Mouse (Mus musculus) forebrain, embryonic 16.5 days (tissue): ENCODE measurements at regions not wholly inside any gene's neighbourhood (a gene's known extent, or its start where the extent isn't known, plus 50 kb on each side); places are given as distances from the start of the nearest gene placed in this dataset.

Source experiments
- ATAC-seq: fragments of 200-750 bp; cut with Nextera tagmentation; 2 replicates; pipeline ENCODE4 v1.8.0; 2017; ENCODE audit warnings: mild to moderate bottlenecking, moderate library complexity
- H3K27ac ChIP-seq: fragments of 300-500 bp; sonication (generic); 2 replicates; pipeline ENCODE4 v1.5.1; 2014; ENCODE audit warnings: low read length, control low read depth
- H3K27me3 ChIP-seq: fragments of 300-500 bp; sonication (generic); replicated peaks from 2 replicates; pipeline ENCODE4 v1.6.1; 2014; ENCODE audit warnings: low read length; ENCODE audit not compliant: control insufficient read depth, insufficient read depth
- H3K36me3 ChIP-seq: fragments of 300-500 bp; sonication (generic); 2 replicates; pipeline ENCODE4 v1.6.1; 2014; ENCODE audit not compliant: control insufficient read depth, insufficient read depth
- H3K4me1 ChIP-seq: fragments of 300-500 bp; sonication (generic); replicated peaks from 2 replicates; pipeline ENCODE4 v1.6.1; 2014; ENCODE audit warnings: low read length; ENCODE audit not compliant: control insufficient read depth, insufficient read depth
- H3K4me2 ChIP-seq: fragments of 300-500 bp; sonication (generic); 2 replicates; pipeline ENCODE4 v1.6.1; 2014; ENCODE audit warnings: mild to moderate bottlenecking, low read length, control low read depth
- H3K4me3 ChIP-seq: fragments of 300-500 bp; sonication (generic); replicated peaks from 2 replicates; pipeline ENCODE4 v1.5.1; 2014; ENCODE audit warnings: mild to moderate bottlenecking, low read length, control low read depth
- H3K9ac ChIP-seq: fragments of 300-500 bp; sonication (generic); replicated peaks from 2 replicates; pipeline ENCODE4 v1.6.1; 2014; ENCODE audit warnings: low read depth, low read length, control low read depth
- H3K9me3 ChIP-seq: fragments of 300-500 bp; sonication (generic); 2 replicates; pipeline ENCODE4 v1.6.1; 2016; ENCODE audit warnings: low read length; ENCODE audit not compliant: control insufficient read depth
- WGBS: fragments of 180-500 bp; shearing (Covaris S2); extraction: QIAGEN DNeasy Blood & Tissue Kit; methylation state at CpG from one replicate; pipeline ENCODE4 v1.1.7; 2014; 5-methylcytosine and 5-hydroxymethylcytosine counted together

- peaks cover 11% of the 10 kb centered on the region for H3K4me1 ChIP-seq
- no peak overlapping the region for H3K4me2 ChIP-seq
- no peak overlapping the region for H3K4me3 ChIP-seq
- no peak overlapping the region for H3K27ac ChIP-seq
- no peaks in the 10 kb centered on the region for H3K9me3 ChIP-seq
- no peak for ATAC-seq
- 78% methylated on average over 5 of the region's 5 CpGs for whole genome bisulfite sequencing
- no peak overlapping the region for H3K9ac ChIP-seq
- H3K36me3 ChIP-seq, result no peaks in the 10 kb centered on the region
- H3K27me3 ChIP-seq, result no peaks in the 10 kb centered on the region
Observed at GRCm38 (mm10) chr12:25232358-25233026, 135.6 kb upstream of the Id2 start.

- no peaks in the 10 kb centered on the region for H3K27me3 ChIP-seq
- no peak for ATAC-seq
- no peaks in the 10 kb centered on the region for H3K36me3 ChIP-seq
Observed at GRCm38 (mm10) chr12:25228708-25229107, 131.8 kb upstream of the Id2 start.

GRCm38 (mm10) chr12:25227736-25228135 is 130.8 kb upstream of the Id2 start:
- 93% methylated on average over 4 of the region's 4 CpGs for WGBS
- Histone ChIP-seq H3K9me3 (no peaks in the 10 kb centered on the region), H3K27me3 (no peaks in the 10 kb centered on the region), H3K4me1 (no peaks in the 10 kb centered on the region), H3K4me3 (no peak overlapping the region), H3K9ac (no peak overlapping the region), H3K36me3 (no peaks in the 10 kb centered on the region), H3K4me2 (no peak overlapping the region), H3K27ac (no peak overlapping the region)
- ATAC-seq, result no peak

More at GRCm38 (mm10) chr12:25228708-25229107, 131.8 kb upstream of the Id2 start:
- no peak overlapping the region for H3K4me3 ChIP-seq
- H3K4me2 ChIP-seq, result no peak overlapping the region
- H3K9me3 ChIP-seq, result no peaks in the 10 kb centered on the region
- no peak overlapping the region for H3K9ac ChIP-seq
- 90% methylated on average over 2 of the region's 2 CpGs for WGBS
- no peak overlapping the region for H3K27ac ChIP-seq
- no peaks in the 10 kb centered on the region for H3K4me1 ChIP-seq

GRCm38 (mm10) chr12:25224644-25225043 is 127.7 kb upstream of the Id2 start:
- H3K9ac ChIP-seq, result no peak overlapping the region

GRCm38 (mm10) chr12:25224201-25224600 is 127.3 kb upstream of the Id2 start:
- 89% methylated on average over 2 of the region's 2 CpGs for WGBS
- peaks cover 3% of the 10 kb centered on the region for H3K4me1 ChIP-seq
- no peak for ATAC-seq

More at GRCm38 (mm10) chr12:25224644-25225043, 127.7 kb upstream of the Id2 start:
- Histone ChIP-seq H3K27me3 (no peaks in the 10 kb centered on the region), H3K36me3 (no peaks in the 10 kb centered on the region), H3K9me3 (no peaks in the 10 kb centered on the region), H3K4me3 (no peak overlapping the region), H3K27ac (no peak overlapping the region), H3K4me2 (no peak overlapping the region), H3K4me1 (peaks cover 3% of the 10 kb centered on the region)
- WGBS, result 89% methylated on average over 4 of the region's 4 CpGs
- no peak for ATAC-seq

GRCm38 (mm10) chr12:25223539-25223938 is 126.6 kb upstream of the Id2 start:
- no peak for ATAC-seq
- no peak overlapping the region for H3K4me2 ChIP-seq
- no peaks in the 10 kb centered on the region for H3K36me3 ChIP-seq
- no peak overlapping the region for H3K9ac ChIP-seq
- WGBS, result 85% methylated on average over 4 of the region's 4 CpGs
- H3K9me3 ChIP-seq, result no peaks in the 10 kb centered on the region
- peaks cover 3% of the 10 kb centered on the region for H3K4me1 ChIP-seq
- H3K27me3 ChIP-seq, result no peaks in the 10 kb centered on the region
- H3K4me3 ChIP-seq, result no peak overlapping the region
- H3K27ac ChIP-seq, result no peak overlapping the region

More at GRCm38 (mm10) chr12:25224201-25224600, 127.3 kb upstream of the Id2 start:
- H3K27me3 ChIP-seq, result no peaks in the 10 kb centered on the region
- no peak overlapping the region for H3K9ac ChIP-seq
- H3K4me3 ChIP-seq, result no peak overlapping the region
- no peaks in the 10 kb centered on the region for H3K9me3 ChIP-seq
- H3K4me2 ChIP-seq, result no peak overlapping the region
- H3K27ac ChIP-seq, result no peak overlapping the region
- no peaks in the 10 kb centered on the region for H3K36me3 ChIP-seq

- Histone ChIP-seq H3K4me1 (peaks cover 3% of the 10 kb centered on the region), H3K27ac (no peak overlapping the region), H3K9ac (no peak overlapping the region), H3K4me3 (no peak overlapping the region), H3K27me3 (no peaks in the 10 kb centered on the region), H3K4me2 (no peak overlapping the region), H3K36me3 (no peaks in the 10 kb centered on the region), H3K9me3 (no peaks in the 10 kb centered on the region)
- ATAC-seq, result no peak
- 29% methylated on average over 4 of the region's 4 CpGs for WGBS
Observed at GRCm38 (mm10) chr12:25220780-25221106, 123.8 kb upstream of the Id2 start.

GRCm38 (mm10) chr12:25220096-25220779 is 123.3 kb upstream of the Id2 start:
- Histone ChIP-seq H3K4me2 (no peak overlapping the region), H3K27ac (no peak overlapping the region), H3K9ac (no peak overlapping the region), H3K27me3 (no peaks in the 10 kb centered on the region), H3K4me3 (no peak overlapping the region), H3K4me1 (peaks cover 3% of the 10 kb centered on the region), H3K9me3 (no peaks in the 10 kb centered on the region), H3K36me3 (no peaks in the 10 kb centered on the region)
- 65% methylated on average over 9 of the region's 9 CpGs for WGBS
- ATAC-seq, result no peak

- Histone ChIP-seq H3K27ac (no peak overlapping the region), H3K4me1 (peaks cover 3% of the 10 kb centered on the region), H3K9ac (no peak overlapping the region), H3K36me3 (no peaks in the 10 kb centered on the region), H3K9me3 (no peaks in the 10 kb centered on the region), H3K4me2 (no peak overlapping the region), H3K27me3 (no peaks in the 10 kb centered on the region), H3K4me3 (no peak overlapping the region)
- WGBS, result 71% methylated on average over 10 of the region's 10 CpGs
- ATAC-seq, result no peak
Observed at GRCm38 (mm10) chr12:25219546-25219945, 122.6 kb upstream of the Id2 start.
